Mouse (Mus musculus) MEL (cell line): Measurements from ENCODE around the gene Ccdc182. TPM values are rescaled to one million over a fixed set of nuclear protein-coding genes. Genes with fewer than 3 reads are reported as not detected.

Experiments
- DNase-seq: peaks from one replicate; pipeline ENCODE4 v3.0.0; 2011; ENCODE audit warnings: low read depth, low spot score
- H3K27ac ChIP-seq: 2 replicates; pipeline ENCODE4 v1.5.1; 2012; ENCODE audit warnings: low read depth, mild to moderate bottlenecking, control low read depth, low read length, moderate library complexity; ENCODE audit not compliant: control insufficient read depth
- H3K27me3 ChIP-seq, 2 experiments: fragments of 150-350 bp in 1 of 2; sonication (generic) in 1 of 2; 2 replicates each; pipeline ENCODE4 v1.6.1; 2012; ENCODE audit warnings: low read length in 2 of 2, mild to moderate bottlenecking in 2 of 2, improper control_type of control experiment in 1 of 2, moderate library complexity in 1 of 2; ENCODE audit not compliant: insufficient read depth in 2 of 2, control insufficient read depth in 1 of 2
- H3K36me3 ChIP-seq, 2 experiments: 2 replicates each; pipeline ENCODE4 v1.6.1; 2012 to 2014; ENCODE audit warnings: low read length in 2 of 2, improper control_type of control experiment in 1 of 2, inconsistent platforms in 1 of 2, mild to moderate bottlenecking in 1 of 2; ENCODE audit not compliant: insufficient read depth in 2 of 2, control insufficient read depth in 1 of 2
- H3K4me1 ChIP-seq, 2 experiments: fragments of 150-350 bp in 1 of 2; sonication (generic) in 1 of 2; 2 replicates each; pipeline ENCODE4 v1.6.1; 2012; ENCODE audit warnings: low read length in 2 of 2, improper control_type of control experiment in 1 of 2, mild to moderate bottlenecking in 1 of 2; ENCODE audit not compliant: insufficient read depth in 2 of 2, control insufficient read depth in 1 of 2
- H3K4me3 ChIP-seq, 2 experiments: fragments of 150-350 bp in 1 of 2; sonication (generic) in 1 of 2; 2 replicates each; pipeline ENCODE4 v1.5.1; 2012; ENCODE audit warnings: low read depth in 2 of 2, low read length in 2 of 2, mild to moderate bottlenecking in 2 of 2, moderate library complexity in 2 of 2, control low read depth in 1 of 2, improper control_type of control experiment in 1 of 2; ENCODE audit not compliant: control insufficient read depth in 1 of 2, insufficient read depth in 1 of 2
- H3K79me2 ChIP-seq: 2 replicates; pipeline ENCODE4 v1.6.1; 2012; ENCODE audit warnings: mild to moderate bottlenecking, low read length, moderate library complexity; ENCODE audit not compliant: control insufficient read depth, poor library complexity, insufficient read depth
- H3K9ac ChIP-seq: 2 replicates; pipeline ENCODE4 v1.6.1; 2012; ENCODE audit warnings: low read depth, mild to moderate bottlenecking, control low read depth, low read length, moderate library complexity; ENCODE audit not compliant: control insufficient read depth, poor library complexity, severe bottlenecking
- H3K9me3 ChIP-seq: fragments of 150-350 bp; sonication (generic); replicated peaks from 2 replicates; pipeline ENCODE4 v1.6.1; 2012; ENCODE audit warnings: mild to moderate bottlenecking, low read length, improper control_type of control experiment, moderate library complexity; ENCODE audit not compliant: insufficient read depth
- CHD2 ChIP-seq: IDR thresholded peaks from 2 replicates; pipeline ENCODE4 v1.6.1; 2011; ENCODE audit warnings: low read length, improper control_type of control experiment
- E2F4 ChIP-seq: IDR thresholded peaks from 2 replicates; pipeline ENCODE4 v1.6.1; 2011; ENCODE audit warnings: low read depth, low read length, improper control_type of control experiment, borderline replicate concordance
- ELF1 ChIP-seq: IDR thresholded peaks from 2 replicates; pipeline ENCODE4 v1.6.1; 2014; ENCODE audit warnings: low read depth, mild to moderate bottlenecking, inconsistent platforms, low read length, improper control_type of control experiment, moderate library complexity
- GABPA ChIP-seq: IDR thresholded peaks from 2 replicates; pipeline ENCODE4 v1.6.1; 2012; ENCODE audit warnings: low read depth, mild to moderate bottlenecking, inconsistent platforms, low read length, improper control_type of control experiment, moderate library complexity
- GATA1 ChIP-seq: IDR thresholded peaks from 2 replicates; pipeline ENCODE4 v1.6.1; 2011; ENCODE audit warnings: low read depth, low read length, improper control_type of control experiment
- JUND ChIP-seq: IDR thresholded peaks from 2 replicates; pipeline ENCODE4 v1.6.1; 2011; ENCODE audit warnings: low read depth, mild to moderate bottlenecking, improper control_type of control experiment, low read length
- KAT2A ChIP-seq: conservative IDR thresholded peaks from 2 replicates; pipeline ENCODE4 v1.6.1; 2012; ENCODE audit warnings: low read depth, low read length, improper control_type of control experiment, inconsistent platforms
- MAFK ChIP-seq: IDR thresholded peaks from 2 replicates; pipeline ENCODE4 v1.6.1; 2011; ENCODE audit warnings: low read depth, mild to moderate bottlenecking, low read length, improper control_type of control experiment, borderline replicate concordance
- MAX ChIP-seq: IDR thresholded peaks from 2 replicates; pipeline ENCODE4 v1.6.1; 2011; ENCODE audit warnings: low read length, improper control_type of control experiment
- MAZ ChIP-seq: IDR thresholded peaks from 2 replicates; pipeline ENCODE4 v1.6.1; 2012; ENCODE audit warnings: low read depth, mild to moderate bottlenecking, inconsistent platforms, low read length, improper control_type of control experiment
- MEF2A ChIP-seq: IDR thresholded peaks from 2 replicates; pipeline ENCODE4 v1.6.1; 2014; ENCODE audit warnings: low read depth, mild to moderate bottlenecking, inconsistent platforms, low read length, improper control_type of control experiment; ENCODE audit not compliant: poor library complexity, insufficient replicate concordance, severe bottlenecking; ENCODE audit errors: extremely low read depth
- MYB ChIP-seq: IDR thresholded peaks from 2 replicates; pipeline ENCODE4 v1.6.1; 2011; ENCODE audit warnings: mild to moderate bottlenecking, low read depth, low read length, improper control_type of control experiment
- MYC ChIP-seq: IDR thresholded peaks from 2 replicates; pipeline ENCODE4 v1.6.1; 2011; ENCODE audit warnings: low read depth, mild to moderate bottlenecking, low read length, improper control_type of control experiment, moderate library complexity
- POLR2A ChIP-seq, 2 experiments: IDR thresholded peaks; 2 replicates each; pipeline ENCODE4 v1.6.1; 2011 to 2012; ENCODE audit warnings: low read length in 2 of 2, mild to moderate bottlenecking in 2 of 2, control low read depth in 1 of 2, improper control_type of control experiment in 1 of 2, low read depth in 1 of 2, moderate library complexity in 1 of 2; ENCODE audit not compliant: control insufficient read depth in 1 of 2, insufficient read depth in 1 of 2, poor library complexity in 1 of 2
- POLR2AphosphoS2 ChIP-seq: IDR thresholded peaks from 2 replicates; pipeline ENCODE4 v1.6.1; 2011; ENCODE audit warnings: low read length, improper control_type of control experiment
- POLR2AphosphoS5 ChIP-seq: IDR thresholded peaks from 2 replicates; pipeline ENCODE4 v1.6.1; 2012; ENCODE audit warnings: low read depth, borderline replicate concordance, mild to moderate bottlenecking, inconsistent platforms, low read length, moderate library complexity, mixed read lengths
- TBP ChIP-seq: IDR thresholded peaks from 2 replicates; pipeline ENCODE4 v1.8.0; 2011; ENCODE audit warnings: low read depth, low read length, improper control_type of control experiment
- TCF12 ChIP-seq: IDR thresholded peaks from 2 replicates; pipeline ENCODE4 v1.6.1; 2014; ENCODE audit warnings: low read depth, mild to moderate bottlenecking, inconsistent platforms, low read length, improper control_type of control experiment, moderate library complexity
- UBTF ChIP-seq: IDR thresholded peaks from 2 replicates; pipeline ENCODE4 v1.6.1; 2012; ENCODE audit warnings: low read depth, mild to moderate bottlenecking, inconsistent platforms, low read length, improper control_type of control experiment, moderate library complexity, borderline replicate concordance; ENCODE audit not compliant: insufficient read depth
- polyA plus RNA-seq, 2 experiments: library from polyadenylated mRNA; stranded (reverse) in 1 of 2; unstranded in 1 of 2; fragments of >175 nt in 1 of 2; fragments of >200 nt in 1 of 2; gene quantifications; 2 replicates each; pipeline versions ENCODE4 v1.2.1 to v1.2.4; 2012; ENCODE audit warnings: low replicate concordance in 2 of 2, low read depth in 1 of 2; ENCODE audit not compliant: insufficient read length in 2 of 2, insufficient read depth in 1 of 2, missing spikeins in 1 of 2
- total RNA-seq: library from RNA; depleted of rRNA; stranded (reverse); fragments of 300-350 nt; gene quantifications from 2 replicates; pipeline ENCODE4 v1.2.3, GENCODE M21; 2012

The Ccdc182 gene
- total and polyA plus RNA-seq, 3 experiments = not detected

DNA sequence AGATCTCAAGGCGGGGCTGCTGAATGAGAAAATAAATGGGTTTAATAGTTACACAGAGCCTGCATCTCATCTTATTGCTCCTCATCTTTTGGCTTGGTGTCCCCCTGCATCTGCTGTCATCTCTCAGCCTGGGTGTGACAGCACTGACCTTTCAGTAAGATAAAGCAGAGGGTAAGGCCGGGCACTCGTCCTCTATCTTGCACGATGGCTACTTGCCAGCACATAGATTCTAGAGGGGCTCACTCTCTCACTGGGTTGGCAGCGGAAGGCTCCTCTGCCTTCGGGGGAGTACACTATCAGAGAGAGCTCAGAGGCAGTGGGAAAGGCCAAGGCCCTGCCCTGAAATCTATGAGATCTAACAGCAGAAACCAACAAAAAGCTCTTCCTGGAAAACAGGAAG lies 20.6 kb downstream of the Ccdc182 start:
- Histone ChIP-seq H3K79me2 (no peaks in the 10 kb centered on the region), H3K36me3 (no peaks in the 10 kb centered on the region), H3K9ac (no peak overlapping the region), H3K4me1 (no peaks in the 10 kb centered on the region), H3K9me3 (no peaks in the 10 kb centered on the region), H3K27me3 (peaks cover 0 to 2% of the 10 kb centered on the region in 2 experiments; a peak in 1 of 4 replicates), H3K4me3 (no peak overlapping the region), H3K27ac (no peak overlapping the region)
- TF ChIP-seq TCF12 (no peak), TBP (no peak), GABPA (no peak), POLR2AphosphoS5 (no peak), POLR2AphosphoS2 (no peak)
- no peak for DNase-seq

DNA sequence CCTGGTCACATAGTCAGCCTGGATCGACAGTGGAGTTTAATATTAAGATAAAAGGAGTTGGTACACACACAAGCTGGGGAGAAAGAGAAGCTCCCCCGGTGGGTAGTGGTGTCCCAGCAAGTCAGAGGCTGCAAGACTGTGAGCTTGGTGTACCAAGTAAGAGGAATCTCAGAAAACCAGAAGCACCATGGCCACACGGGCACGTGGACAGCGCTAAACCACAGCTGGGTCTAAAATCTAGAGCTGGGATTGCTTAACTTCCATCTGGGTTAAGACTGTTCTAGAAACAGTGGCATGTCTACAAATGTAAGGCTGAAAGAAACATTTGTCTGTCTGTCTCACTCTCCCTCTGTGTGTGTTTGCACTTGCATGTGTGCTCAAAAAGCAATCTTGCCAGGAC lies 21.5 kb downstream of the Ccdc182 start:
- TF ChIP-seq E2F4 = no peak
- TF ChIP-seq MAX = no peak
- TF ChIP-seq GATA1 = no peak
- TF ChIP-seq MAZ = no peak
- no peak for TF ChIP-seq JUND
- no peak for TF ChIP-seq GABPA
- TF ChIP-seq UBTF = no peak
- no peak for TF ChIP-seq POLR2AphosphoS5
- no peak for TF ChIP-seq MAFK
- no peak for TF ChIP-seq TBP
- TF ChIP-seq ELF1 = no peak
- TF ChIP-seq MEF2A = no peak
- TF ChIP-seq MYC = no peak
- no peak for TF ChIP-seq MYB
- no peak for TF ChIP-seq POLR2A (IDR thresholded peaks at IDR 0.05; ENCODE audit: control insufficient read depth in 1 of 2, insufficient read depth in 1 of 2, low read depth in 1 of 2, low read length in 2 of 2, poor library complexity in 1 of 2)
- TF ChIP-seq KAT2A = no peak
- TF ChIP-seq CHD2 = no peak
- TF ChIP-seq, all 39 proteins: peak for 0
- H3K9ac ChIP-seq = no peak overlapping the region
- H3K9me3 ChIP-seq = no peaks in the 10 kb centered on the region
- DNase-seq = no peak
- H3K4me3 ChIP-seq = no peak overlapping the region
- no peaks in the 10 kb centered on the region for H3K79me2 ChIP-seq
- H3K27ac ChIP-seq = no peak overlapping the region
- H3K27me3 ChIP-seq = peaks cover 0 to 4% of the 10 kb centered on the region in 2 experiments; a peak in 2 of 4 replicates
- no peaks in the 10 kb centered on the region for H3K36me3 ChIP-seq
- no peaks in the 10 kb centered on the region for H3K4me1 ChIP-seq
